Mouse (Mus musculus): ENCODE measurements around the gene Serinc5. TPM values are rescaled to one million over a fixed set of nuclear protein-coding genes. Genes with fewer than 3 reads are reported as not detected.

The Serinc5 gene
- polyA plus RNA-seq, 1 experiment from 2014 or later, result 7.0 TPM

- WGBS, result 20% methylated on average over 5 of the region's 5 CpGs
- H3K4me3 ChIP-seq (ENCODE audit: low read depth, low read length), result no peak overlapping the region
- ATAC-seq (ENCODE audit: insufficient number of reproducible peaks, low FRiP score, low TSS enrichment, low read depth) (no peak), DNase-seq (ENCODE audit: low spot score) (no peak)
- H3K9me3 ChIP-seq (ENCODE audit: control insufficient read depth, low read length), result no peaks in the 10 kb centered on the region
- H3K4me1 ChIP-seq (ENCODE audit: control insufficient read depth, insufficient read depth, low read length), result no peaks in the 10 kb centered on the region
- no peak overlapping the region for H3K4me2 ChIP-seq (ENCODE audit: low read depth, severe bottlenecking)
- no peaks in the 10 kb centered on the region for H3K36me3 ChIP-seq (ENCODE audit: control insufficient read depth, insufficient read depth, low read length)
- H3K9ac ChIP-seq (ENCODE audit: low read length), result no peak overlapping the region
- H3K27me3 ChIP-seq (ENCODE audit: control insufficient read depth, insufficient read depth, low read length), result no peaks in the 10 kb centered on the region
- no peak overlapping the region for H3K27ac ChIP-seq (replicated peaks; ENCODE audit: low read depth, low read length)
Measured at GRCm38 (mm10) chr13:92696491-92696939, 85.6 kb downstream of the Serinc5 start.

- no peaks in the 10 kb centered on the region for H3K36me3 ChIP-seq (ENCODE audit: control insufficient read depth, insufficient read depth, low read length)
- no peaks in the 10 kb centered on the region for H3K27me3 ChIP-seq (ENCODE audit: control insufficient read depth, insufficient read depth, low read length)
- DNase-seq (ENCODE audit: low spot score), result no peak
- no peaks in the 10 kb centered on the region for H3K4me1 ChIP-seq (ENCODE audit: control insufficient read depth, insufficient read depth, low read length)
- no peaks in the 10 kb centered on the region for H3K9me3 ChIP-seq (ENCODE audit: control insufficient read depth, low read length)
- no peak for ATAC-seq (ENCODE audit: insufficient number of reproducible peaks, low FRiP score, low TSS enrichment, low read depth)
- H3K9ac ChIP-seq (ENCODE audit: low read length), result no peak overlapping the region
- H3K4me2 ChIP-seq (ENCODE audit: low read depth, severe bottlenecking), result no peak overlapping the region
- no peak overlapping the region for H3K27ac ChIP-seq (replicated peaks; ENCODE audit: low read depth, low read length)
- H3K4me3 ChIP-seq (ENCODE audit: low read depth, low read length), result no peak overlapping the region
- 76% methylated on average over 4 of the region's 4 CpGs for WGBS
Measured at GRCm38 (mm10) chr13:92697141-92697540, 86.2 kb downstream of the Serinc5 start.

GRCm38 (mm10) chr13:92698781-92699180 lies 87.9 kb downstream of the Serinc5 start:
- H3K27ac ChIP-seq (replicated peaks; ENCODE audit: low read depth, low read length), result no peak overlapping the region
- no peak for ATAC-seq (ENCODE audit: insufficient number of reproducible peaks, low FRiP score, low TSS enrichment, low read depth)

GRCm38 (mm10) chr13:92699395-92699794 lies 88.5 kb downstream of the Serinc5 start:
- Histone ChIP-seq H3K4me3 (ENCODE audit: low read depth, low read length) (no peak overlapping the region), H3K36me3 (ENCODE audit: control insufficient read depth, insufficient read depth, low read length) (no peaks in the 10 kb centered on the region), H3K4me2 (ENCODE audit: low read depth, severe bottlenecking) (no peak overlapping the region), H3K9me3 (ENCODE audit: control insufficient read depth, low read length) (no peaks in the 10 kb centered on the region), H3K27me3 (ENCODE audit: control insufficient read depth, insufficient read depth, low read length) (no peaks in the 10 kb centered on the region), H3K27ac (replicated peaks; ENCODE audit: low read depth, low read length) (no peak overlapping the region), H3K9ac (ENCODE audit: low read length) (no peak overlapping the region), H3K4me1 (ENCODE audit: control insufficient read depth, insufficient read depth, low read length) (no peaks in the 10 kb centered on the region)
- DNase-seq (ENCODE audit: low spot score), result no peak
- no peak for ATAC-seq (ENCODE audit: insufficient number of reproducible peaks, low FRiP score, low TSS enrichment, low read depth)
- 90% methylated on average over 6 of the region's 6 CpGs for WGBS

More at GRCm38 (mm10) chr13:92698781-92699180, 87.9 kb downstream of the Serinc5 start:
- WGBS, result 85% methylated on average over 9 of the region's 9 CpGs
- H3K9ac ChIP-seq (ENCODE audit: low read length), result no peak overlapping the region
- H3K4me2 ChIP-seq (ENCODE audit: low read depth, severe bottlenecking), result no peak overlapping the region
- no peaks in the 10 kb centered on the region for H3K27me3 ChIP-seq (ENCODE audit: control insufficient read depth, insufficient read depth, low read length)
- H3K4me1 ChIP-seq (ENCODE audit: control insufficient read depth, insufficient read depth, low read length), result no peaks in the 10 kb centered on the region
- H3K4me3 ChIP-seq (ENCODE audit: low read depth, low read length), result no peak overlapping the region
- DNase-seq (ENCODE audit: low spot score), result no peak
- H3K36me3 ChIP-seq (ENCODE audit: control insufficient read depth, insufficient read depth, low read length), result no peaks in the 10 kb centered on the region
- no peaks in the 10 kb centered on the region for H3K9me3 ChIP-seq (ENCODE audit: control insufficient read depth, low read length)

GRCm38 (mm10) chr13:92702035-92702434 lies 91.1 kb downstream of the Serinc5 start:
- ATAC-seq (ENCODE audit: insufficient number of reproducible peaks, low FRiP score, low TSS enrichment, low read depth) (no peak), DNase-seq (ENCODE audit: low spot score) (no peak)
- no peak overlapping the region for H3K9ac ChIP-seq (ENCODE audit: low read length)
- no peaks in the 10 kb centered on the region for H3K9me3 ChIP-seq (ENCODE audit: control insufficient read depth, low read length)
- H3K27me3 ChIP-seq (ENCODE audit: control insufficient read depth, insufficient read depth, low read length), result no peaks in the 10 kb centered on the region
- WGBS, result 86% methylated on average over 5 of the region's 5 CpGs
- no peaks in the 10 kb centered on the region for H3K36me3 ChIP-seq (ENCODE audit: control insufficient read depth, insufficient read depth, low read length)
- H3K4me3 ChIP-seq (ENCODE audit: low read depth, low read length), result no peak overlapping the region
- no peak overlapping the region for H3K27ac ChIP-seq (replicated peaks; ENCODE audit: low read depth, low read length)
- H3K4me2 ChIP-seq (ENCODE audit: low read depth, severe bottlenecking), result no peak overlapping the region
- no peaks in the 10 kb centered on the region for H3K4me1 ChIP-seq (ENCODE audit: control insufficient read depth, insufficient read depth, low read length)

GRCm38 (mm10) chr13:92703241-92704027 lies 92.5 kb downstream of the Serinc5 start:
- ATAC-seq (ENCODE audit: insufficient number of reproducible peaks, low FRiP score, low TSS enrichment, low read depth), result no peak

GRCm38 (mm10) chr13:92704189-92704588 lies 93.3 kb downstream of the Serinc5 start:
- Histone ChIP-seq H3K36me3 (ENCODE audit: control insufficient read depth, insufficient read depth, low read length) (no peaks in the 10 kb centered on the region), H3K4me1 (ENCODE audit: control insufficient read depth, insufficient read depth, low read length) (no peaks in the 10 kb centered on the region), H3K4me2 (ENCODE audit: low read depth, severe bottlenecking) (no peak overlapping the region), H3K4me3 (ENCODE audit: low read depth, low read length) (no peak overlapping the region), H3K27me3 (ENCODE audit: control insufficient read depth, insufficient read depth, low read length) (no peaks in the 10 kb centered on the region), H3K9ac (ENCODE audit: low read length) (no peak overlapping the region), H3K9me3 (ENCODE audit: control insufficient read depth, low read length) (no peaks in the 10 kb centered on the region), H3K27ac (replicated peaks; ENCODE audit: low read depth, low read length) (no peak overlapping the region)
- ATAC-seq (ENCODE audit: insufficient number of reproducible peaks, low FRiP score, low TSS enrichment, low read depth) (no peak), DNase-seq (ENCODE audit: low spot score) (no peak)
- 63% methylated on average over 7 of the region's 7 CpGs for WGBS

More at GRCm38 (mm10) chr13:92703241-92704027, 92.5 kb downstream of the Serinc5 start:
- no peaks in the 10 kb centered on the region for H3K9me3 ChIP-seq (ENCODE audit: control insufficient read depth, low read length)
- H3K36me3 ChIP-seq (ENCODE audit: control insufficient read depth, insufficient read depth, low read length), result no peaks in the 10 kb centered on the region
- H3K27ac ChIP-seq (replicated peaks; ENCODE audit: low read depth, low read length), result no peak overlapping the region
- H3K4me3 ChIP-seq (ENCODE audit: low read depth, low read length), result no peak overlapping the region
- no peaks in the 10 kb centered on the region for H3K4me1 ChIP-seq (ENCODE audit: control insufficient read depth, insufficient read depth, low read length)
- H3K9ac ChIP-seq (ENCODE audit: low read length), result no peak overlapping the region
- no peaks in the 10 kb centered on the region for H3K27me3 ChIP-seq (ENCODE audit: control insufficient read depth, insufficient read depth, low read length)
- no peak for DNase-seq (ENCODE audit: low spot score)
- 74% methylated on average over 8 of the region's 8 CpGs for WGBS
- H3K4me2 ChIP-seq (ENCODE audit: low read depth, severe bottlenecking), result no peak overlapping the region

GRCm38 (mm10) chr13:92705016-92705535 lies 94.2 kb downstream of the Serinc5 start:
- no peaks in the 10 kb centered on the region for H3K9me3 ChIP-seq (ENCODE audit: control insufficient read depth, low read length)
- H3K9ac ChIP-seq (ENCODE audit: low read length), result no peak overlapping the region
- H3K27me3 ChIP-seq (ENCODE audit: control insufficient read depth, insufficient read depth, low read length), result no peaks in the 10 kb centered on the region
- H3K36me3 ChIP-seq (ENCODE audit: control insufficient read depth, insufficient read depth, low read length), result no peaks in the 10 kb centered on the region
- DNase-seq (ENCODE audit: low spot score) (no peak), ATAC-seq (ENCODE audit: insufficient number of reproducible peaks, low FRiP score, low TSS enrichment, low read depth) (no peak)
- H3K4me2 ChIP-seq (ENCODE audit: low read depth, severe bottlenecking), result no peak overlapping the region
- H3K4me1 ChIP-seq (ENCODE audit: control insufficient read depth, insufficient read depth, low read length), result no peaks in the 10 kb centered on the region
- no peak overlapping the region for H3K27ac ChIP-seq (replicated peaks; ENCODE audit: low read depth, low read length)
- no peak overlapping the region for H3K4me3 ChIP-seq (ENCODE audit: low read depth, low read length)
- 91% methylated on average over 7 of the region's 7 CpGs for WGBS
